Mouse (Mus musculus) T-helper 2 cell (primary cell): ENCODE data around the gene Mast1.

Experiments
- in situ Hi-C: fragments of 300-600 bp; cut with MboI, MseI; formaldehyde crosslinking; loops from one replicate; pipeline ENCODE4 v1.15.1; 2025; ENCODE audit warnings: high pct_unique_total_duplicates

Mast1 gene

DNA sequence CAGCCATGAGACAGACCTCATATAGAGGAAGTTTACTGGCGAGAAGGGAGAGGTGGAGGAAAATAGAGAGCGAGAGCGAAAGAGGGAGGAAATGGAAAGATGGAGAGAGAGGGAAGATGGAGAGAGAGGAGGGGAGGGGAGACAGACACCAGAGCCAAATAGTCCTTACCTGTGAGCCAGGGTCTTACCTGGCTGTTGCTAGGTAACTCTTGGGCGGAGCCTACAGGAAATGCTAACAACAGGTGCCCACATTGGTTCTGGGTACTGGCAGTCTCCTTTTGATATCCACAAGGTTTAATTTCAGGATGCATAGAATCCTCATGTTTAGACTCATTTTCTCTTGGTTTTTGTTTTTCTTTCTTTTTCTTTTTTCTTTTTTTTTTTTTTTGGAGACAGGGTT lies 64.1 kb downstream of the Mast1 start:
- in situ Hi-C loops, result no loop called here

DNA sequence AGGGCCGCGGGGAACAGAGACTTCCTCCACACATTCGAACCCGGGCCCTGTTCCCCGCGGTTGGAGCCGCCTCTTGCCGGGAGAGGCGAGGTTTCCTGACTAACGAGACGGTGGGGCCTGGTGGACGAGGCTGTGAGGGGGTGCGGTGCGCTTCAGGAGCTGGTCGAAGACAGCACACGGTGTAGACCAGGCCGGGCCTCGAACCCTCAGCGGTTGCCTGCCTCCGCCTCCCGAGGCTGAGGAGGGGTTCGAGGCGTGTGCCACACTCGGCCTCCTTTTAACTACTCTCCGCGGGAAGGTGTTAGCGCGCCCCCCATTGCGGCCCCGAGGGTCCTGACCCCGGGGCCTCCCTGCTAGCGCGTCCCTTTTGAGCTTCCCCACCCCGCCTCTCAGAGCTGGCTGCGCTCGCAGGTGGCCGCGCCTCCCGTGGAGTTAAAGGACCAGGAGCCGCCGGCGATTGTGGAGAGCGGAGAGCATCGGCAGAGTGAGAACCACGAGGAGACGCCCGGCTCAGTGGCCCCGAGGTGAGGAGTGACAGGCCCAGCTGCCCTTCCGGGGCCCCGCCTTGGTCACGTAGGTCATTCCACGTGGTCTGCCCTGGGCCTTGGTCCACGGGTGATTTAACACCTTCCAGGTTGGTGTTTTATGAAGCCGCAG lies 64.7 kb downstream of the Mast1 start:
- in situ Hi-C loops, result no loop called here

DNA sequence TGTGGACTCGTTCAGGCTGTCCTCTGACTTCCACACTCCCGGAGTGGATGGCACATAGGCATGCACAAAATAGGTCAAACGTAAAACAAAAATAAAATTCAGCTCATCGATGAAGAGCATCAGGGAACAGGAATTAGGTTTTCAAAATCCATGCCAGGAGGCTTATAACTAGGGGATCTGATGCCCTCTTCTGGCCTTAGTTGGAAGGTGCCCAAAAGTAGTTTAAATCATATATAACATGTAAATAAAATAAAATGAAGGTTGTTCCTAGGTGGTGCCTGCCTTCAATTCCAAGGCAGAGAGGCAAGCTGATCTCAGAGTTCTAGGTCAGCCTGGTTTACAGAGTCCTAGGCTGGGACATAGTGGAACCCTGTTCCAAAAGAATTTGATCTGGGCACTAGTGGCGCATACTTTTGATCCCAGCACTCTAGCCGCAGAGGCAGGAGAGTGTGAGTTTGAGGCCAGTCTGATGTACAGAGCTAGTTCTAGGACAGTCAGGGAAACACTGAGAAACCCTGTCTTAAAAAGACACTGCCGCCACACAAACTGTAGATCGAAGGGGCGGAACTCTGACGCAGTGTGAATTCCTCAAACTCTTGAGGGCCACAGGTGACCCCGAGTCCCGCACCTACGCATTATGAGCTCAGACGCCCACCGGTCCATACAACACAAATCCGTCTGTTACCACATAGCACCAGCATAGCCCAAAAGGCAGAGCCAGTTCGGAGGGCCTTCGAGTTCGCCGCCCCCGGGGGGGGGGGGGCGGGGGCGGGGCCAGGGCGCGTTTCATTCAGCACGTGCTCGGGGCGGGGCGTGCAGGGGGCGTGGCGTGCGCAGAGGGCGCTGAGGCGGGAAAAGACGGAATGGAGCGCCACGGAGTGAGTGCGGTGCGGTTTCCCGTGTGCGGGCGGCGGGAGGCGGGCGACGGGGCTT lies 65.5 kb downstream of the Mast1 start, which contains the start of gene Syce2:
Syce2 (plus strand) TSS at position 736 of the 933 bp plus-strand sequence.
- in situ Hi-C loops, result no loop called here
